ENCODE assay signal across 8 mouse cellular contexts in the genomic region with DNA sequence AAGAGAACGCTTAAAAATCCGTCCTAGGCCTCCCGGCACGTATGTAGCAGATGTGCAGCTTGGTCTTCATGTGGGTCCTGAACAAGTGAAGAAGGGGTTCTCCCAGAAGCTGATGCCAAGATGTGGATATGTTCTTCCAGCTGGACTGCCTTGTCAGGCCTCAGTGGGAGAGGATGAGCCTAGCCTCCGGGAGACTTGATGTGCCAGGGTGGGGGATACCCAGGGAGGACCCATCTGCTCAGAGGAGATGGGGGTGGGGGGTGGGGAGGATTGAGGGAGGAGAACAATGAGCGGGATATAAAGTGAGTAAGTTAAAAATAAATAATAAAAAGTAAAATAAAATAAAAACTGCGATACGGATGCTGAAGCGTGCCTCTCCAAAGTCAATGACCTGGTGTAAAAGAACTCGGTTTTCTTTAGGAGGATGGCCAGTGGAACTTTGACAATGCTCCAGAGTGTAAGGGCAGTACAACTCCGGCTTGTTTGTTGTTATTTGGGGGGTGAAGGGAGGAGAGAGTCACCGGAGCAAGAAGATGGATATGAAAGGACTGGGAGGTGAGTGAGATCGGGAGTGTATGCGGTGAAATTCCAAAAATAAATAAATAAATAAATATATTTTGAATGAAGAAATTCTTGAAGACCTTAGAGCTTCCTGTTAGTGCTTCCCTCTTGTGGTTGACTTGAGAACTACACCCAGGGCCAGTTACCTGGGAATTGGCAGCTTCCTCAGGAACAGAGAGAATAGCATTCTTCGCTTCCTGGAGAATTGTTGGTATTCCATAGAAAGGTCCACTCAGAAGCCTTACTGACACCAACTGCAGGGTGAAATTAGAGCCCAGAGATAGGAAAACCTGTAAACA.
DNase-seq lines count a peak whose midpoint lies in the region; ATAC-seq and TF ChIP-seq lines count a peak whose summit lies in the region.

No protein-coding gene starts in this region.

- H3K36me3 ChIP-seq in heart, embryonic 11.5 days (ENCODE audit: control insufficient read depth, insufficient read depth, low read length) = no peaks in the 10 kb centered on the region
- no peaks in the 10 kb centered on the region for H3K36me3 ChIP-seq in forebrain, postnatal 0 days (ENCODE audit: insufficient read depth)

- no peaks in the 10 kb centered on the region for H3K9me3 ChIP-seq in heart, embryonic 11.5 days (replicated peaks; ENCODE audit: control insufficient read depth, low read length)
- H3K9me3 ChIP-seq in forebrain, postnatal 0 days (ENCODE audit: low read length) = no peaks in the 10 kb centered on the region

- peak; percentile 76 for TF ChIP-seq CTCF in forebrain, postnatal 0 days (IDR thresholded peaks at IDR 0.05; ENCODE audit: low read depth)

- no peak overlapping the region for H3K4me2 ChIP-seq in heart, embryonic 11.5 days
- H3K4me2 ChIP-seq in forebrain, postnatal 0 days (ENCODE audit: low read depth) = no peak overlapping the region

- no peak overlapping the region for H3K4me3 ChIP-seq in heart, embryonic 11.5 days (ENCODE audit: low read depth, low read length)
- no peak overlapping the region for H3K4me3 ChIP-seq in forebrain, postnatal 0 days (ENCODE audit: low read depth, low read length)

- no peaks in the 10 kb centered on the region for H3K4me1 ChIP-seq in heart, embryonic 11.5 days (ENCODE audit: control insufficient read depth, insufficient read depth, low read length)
- no peaks in the 10 kb centered on the region for H3K4me1 ChIP-seq in forebrain, postnatal 0 days (ENCODE audit: insufficient read depth)

- DNase-seq in heart, adult 18-20 months = peak; percentile 27 to 73
- peak; percentile 57 for DNase-seq in CD4-positive, CD25-positive, alpha-beta regulatory T cell, adult 2 months (ENCODE audit: low read depth, low spot score)
- DNase-seq in forebrain, postnatal 0 days = peak; percentile 71
- peak; percentile 63 for DNase-seq in kidney, postnatal 14 days
- DNase-seq in lung, postnatal 36 days = peak; percentile 60
- peak; percentile 17 to 66 for DNase-seq in spleen, postnatal 4 days (ENCODE audit: low spot score in 2 of 2)

- no peak overlapping the region for H3K9ac ChIP-seq in heart, embryonic 11.5 days (ENCODE audit: low read depth, low read length)
- H3K9ac ChIP-seq in forebrain, postnatal 0 days = no peak overlapping the region

- ATAC-seq in heart, embryonic 11.5 days (replicated peaks; ENCODE audit: insufficient number of reproducible peaks, low FRiP score, low TSS enrichment) = no peak
- 0 out of 2 replicates have a peak, but pooled peaks have one; percentile 36 for ATAC-seq in cerebellum, adult (ENCODE audit: insufficient number of reproducible peaks, low FRiP score, low TSS enrichment)
- ATAC-seq in forebrain, postnatal 0 days = no peak

- no peak overlapping the region for H3K27ac ChIP-seq in heart, embryonic 11.5 days (ENCODE audit: low read depth, low read length)
- no peak overlapping the region for H3K27ac ChIP-seq in forebrain, postnatal 0 days (ENCODE audit: low read depth, low read length)

- WGBS in heart, embryonic 11.5 days (ENCODE audit: insufficient replicate concordance) = 64% methylated on average over 15 of the region's 15 CpGs
- WGBS in forebrain, postnatal 0 days = 73% methylated on average over 15 of the region's 15 CpGs

- H3K27me3 ChIP-seq in heart, embryonic 11.5 days (ENCODE audit: control insufficient read depth, insufficient read depth, low read length) = no peaks in the 10 kb centered on the region
- H3K27me3 ChIP-seq in forebrain, postnatal 0 days (ENCODE audit: insufficient read depth, low read length) = no peaks in the 10 kb centered on the region
